Mouse (Mus musculus): ENCODE results near the gene Pax7. TPM values are rescaled to one million over a fixed set of nuclear protein-coding genes. Genes with fewer than 3 reads are reported as not detected.

Gene Pax7
- polyA plus RNA-seq, 1 experiment, result 0.37 TPM

- H3ac ChIP-seq (ENCODE audit: control insufficient read depth, insufficient read length), result no peak overlapping the region
- H3K27me3 ChIP-seq (ENCODE audit: control insufficient read depth, insufficient read depth, insufficient read length), result no peaks in the 10 kb centered on the region
- no peak for TF ChIP-seq MYOD1 (IDR thresholded peaks at IDR 0.05; ENCODE audit: control insufficient read depth in 1 of 3, insufficient read length in 2 of 3, low read depth in 2 of 3)
- TF ChIP-seq TCF12 (IDR thresholded peaks at IDR 0.05; ENCODE audit: insufficient read depth, poor library complexity, severe bottlenecking), result no peak
- no peak for TF ChIP-seq REST (IDR thresholded peaks at IDR 0.05; ENCODE audit: insufficient read depth, insufficient read length)
- no peak for TF ChIP-seq SRF (IDR thresholded peaks at IDR 0.05; ENCODE audit: control insufficient read depth, insufficient read length, low read depth)
- TF ChIP-seq CEBPB (IDR thresholded peaks at IDR 0.05; ENCODE audit: insufficient read depth, poor library complexity, severe bottlenecking), result no peak
- TF ChIP-seq E2F4 (IDR thresholded peaks at IDR 0.05; ENCODE audit: insufficient read depth), result no peak
- no peak for TF ChIP-seq USF1 (IDR thresholded peaks at IDR 0.05; ENCODE audit: low read depth)
- H3K36me3 ChIP-seq (ENCODE audit: control insufficient read depth, insufficient read depth), result no peaks in the 10 kb centered on the region
- H3K4me2 ChIP-seq (ENCODE audit: low read depth), result no peak overlapping the region
- H3K79me2 ChIP-seq (ENCODE audit: control insufficient read depth, insufficient read depth), result no peaks in the 10 kb centered on the region
- no peak overlapping the region for H3K4me3 ChIP-seq
These were observed 66.1 kb downstream of the Pax7 start for GRCm38 (mm10) chr4:139767115-139767718.

GRCm38 (mm10) chr4:139761911-139762310, 71.4 kb downstream of the Pax7 start:
- H3K36me3 ChIP-seq (ENCODE audit: control insufficient read depth, insufficient read depth), result no peaks in the 10 kb centered on the region
- no peaks in the 10 kb centered on the region for H3K79me2 ChIP-seq (ENCODE audit: control insufficient read depth, insufficient read depth)
- H3K27me3 ChIP-seq (ENCODE audit: control insufficient read depth, insufficient read depth, insufficient read length), result no peaks in the 10 kb centered on the region
- TF ChIP-seq REST (IDR thresholded peaks at IDR 0.05; ENCODE audit: insufficient read depth, insufficient read length), result no peak
- no peak for TF ChIP-seq MAX (IDR thresholded peaks at IDR 0.05; ENCODE audit: low read depth)
- no peak for TF ChIP-seq MYOD1 (IDR thresholded peaks at IDR 0.05; ENCODE audit: control insufficient read depth in 1 of 3, insufficient read length in 2 of 3, low read depth in 2 of 3)
- no peak for TF ChIP-seq TCF3 (IDR thresholded peaks at IDR 0.05; ENCODE audit: insufficient read length, low read depth)
- TF ChIP-seq MYOG (IDR thresholded peaks at IDR 0.05; ENCODE audit: control insufficient read depth in 1 of 3, insufficient read depth in 1 of 3, insufficient read length in 2 of 3, low read depth in 2 of 3), result no peak
- no peak for TF ChIP-seq CEBPB (IDR thresholded peaks at IDR 0.05; ENCODE audit: insufficient read depth, poor library complexity, severe bottlenecking)
- no peak for TF ChIP-seq USF1 (IDR thresholded peaks at IDR 0.05; ENCODE audit: low read depth)
- no peak for TF ChIP-seq POLR2AphosphoS2 (IDR thresholded peaks at IDR 0.05; ENCODE audit: insufficient read length, low read depth)
- TF ChIP-seq TCF12 (IDR thresholded peaks at IDR 0.05; ENCODE audit: insufficient read depth, poor library complexity, severe bottlenecking), result no peak
- no peak for TF ChIP-seq POLR2A (IDR thresholded peaks at IDR 0.05; ENCODE audit: insufficient read length, low read depth)
- TF ChIP-seq SRF (IDR thresholded peaks at IDR 0.05; ENCODE audit: control insufficient read depth, insufficient read length, low read depth), result no peak
- H3K4me2 ChIP-seq (ENCODE audit: low read depth), result no peak overlapping the region
- H3ac ChIP-seq (ENCODE audit: control insufficient read depth, insufficient read length), result no peak overlapping the region
- no peak overlapping the region for H3K4me3 ChIP-seq

- Histone ChIP-seq H3ac (ENCODE audit: control insufficient read depth, insufficient read length) (no peak overlapping the region), H3K4me2 (ENCODE audit: low read depth) (no peak overlapping the region), H3K27me3 (ENCODE audit: control insufficient read depth, insufficient read depth, insufficient read length) (no peaks in the 10 kb centered on the region), H3K79me2 (ENCODE audit: control insufficient read depth, insufficient read depth) (no peaks in the 10 kb centered on the region), H3K36me3 (ENCODE audit: control insufficient read depth, insufficient read depth) (no peaks in the 10 kb centered on the region), H3K4me3 (no peak overlapping the region)
- no peak for TF ChIP-seq REST (IDR thresholded peaks at IDR 0.05; ENCODE audit: insufficient read depth, insufficient read length)
- no peak for TF ChIP-seq POLR2A (IDR thresholded peaks at IDR 0.05; ENCODE audit: insufficient read length, low read depth)
- no peak for TF ChIP-seq TCF3 (IDR thresholded peaks at IDR 0.05; ENCODE audit: insufficient read length, low read depth)
- TF ChIP-seq MAX (IDR thresholded peaks at IDR 0.05; ENCODE audit: low read depth), result no peak
- no peak for TF ChIP-seq MYOG (IDR thresholded peaks at IDR 0.05; ENCODE audit: control insufficient read depth in 1 of 3, insufficient read depth in 1 of 3, insufficient read length in 2 of 3, low read depth in 2 of 3)
- no peak for TF ChIP-seq TCF12 (IDR thresholded peaks at IDR 0.05; ENCODE audit: insufficient read depth, poor library complexity, severe bottlenecking)
- no peak for TF ChIP-seq E2F4 (IDR thresholded peaks at IDR 0.05; ENCODE audit: insufficient read depth)
- no peak for TF ChIP-seq POLR2AphosphoS2 (IDR thresholded peaks at IDR 0.05; ENCODE audit: insufficient read length, low read depth)
- no peak for TF ChIP-seq USF1 (IDR thresholded peaks at IDR 0.05; ENCODE audit: low read depth)
These were observed 72.6 kb downstream of the Pax7 start for GRCm38 (mm10) chr4:139760736-139761135.

- no peak for TF ChIP-seq TCF12 (IDR thresholded peaks at IDR 0.05; ENCODE audit: insufficient read depth, poor library complexity, severe bottlenecking)
- TF ChIP-seq CEBPB (IDR thresholded peaks at IDR 0.05; ENCODE audit: insufficient read depth, poor library complexity, severe bottlenecking), result no peak
- no peak for TF ChIP-seq REST (IDR thresholded peaks at IDR 0.05; ENCODE audit: insufficient read depth, insufficient read length)
- TF ChIP-seq USF1 (IDR thresholded peaks at IDR 0.05; ENCODE audit: low read depth), result no peak
- TF ChIP-seq E2F4 (IDR thresholded peaks at IDR 0.05; ENCODE audit: insufficient read depth), result no peak
- TF ChIP-seq MYOD1 (IDR thresholded peaks at IDR 0.05; ENCODE audit: control insufficient read depth in 1 of 3, insufficient read length in 2 of 3, low read depth in 2 of 3), result no peak
- TF ChIP-seq POLR2AphosphoS2 (IDR thresholded peaks at IDR 0.05; ENCODE audit: insufficient read length, low read depth), result no peak
- TF ChIP-seq MAX (IDR thresholded peaks at IDR 0.05; ENCODE audit: low read depth), result no peak
- TF ChIP-seq SRF (IDR thresholded peaks at IDR 0.05; ENCODE audit: control insufficient read depth, insufficient read length, low read depth), result no peak
- no peak for TF ChIP-seq MYOG (IDR thresholded peaks at IDR 0.05; ENCODE audit: control insufficient read depth in 1 of 3, insufficient read depth in 1 of 3, insufficient read length in 2 of 3, low read depth in 2 of 3)
- no peak for TF ChIP-seq TCF3 (IDR thresholded peaks at IDR 0.05; ENCODE audit: insufficient read length, low read depth)
- no peak for TF ChIP-seq POLR2A (IDR thresholded peaks at IDR 0.05; ENCODE audit: insufficient read length, low read depth)
- Histone ChIP-seq H3K27me3 (ENCODE audit: control insufficient read depth, insufficient read depth, insufficient read length) (no peaks in the 10 kb centered on the region), H3ac (ENCODE audit: control insufficient read depth, insufficient read length) (no peak overlapping the region), H3K4me3 (no peak overlapping the region), H3K79me2 (ENCODE audit: control insufficient read depth, insufficient read depth) (no peaks in the 10 kb centered on the region), H3K4me2 (ENCODE audit: low read depth) (no peak overlapping the region), H3K36me3 (ENCODE audit: control insufficient read depth, insufficient read depth) (no peaks in the 10 kb centered on the region)
These were observed 74.6 kb downstream of the Pax7 start for GRCm38 (mm10) chr4:139758512-139759340.

All from myocyte (in vitro differentiated cells).